Mouse (Mus musculus) kidney, adult 8-10 months (tissue): ENCODE measurements at regions not wholly inside any gene's neighbourhood (a gene's known extent, or its start where the extent isn't known, plus 50 kb on each side); places are given as distances from the start of the nearest gene placed in this dataset.
A peak's percentile ranks its signal among the peaks of the same experiment; 100 is the strongest.

ENCODE experiments used
- DNase-seq, 2 experiments: peaks; one replicate each; pipeline ENCODE4 v3.0.0; 2022

DNA sequence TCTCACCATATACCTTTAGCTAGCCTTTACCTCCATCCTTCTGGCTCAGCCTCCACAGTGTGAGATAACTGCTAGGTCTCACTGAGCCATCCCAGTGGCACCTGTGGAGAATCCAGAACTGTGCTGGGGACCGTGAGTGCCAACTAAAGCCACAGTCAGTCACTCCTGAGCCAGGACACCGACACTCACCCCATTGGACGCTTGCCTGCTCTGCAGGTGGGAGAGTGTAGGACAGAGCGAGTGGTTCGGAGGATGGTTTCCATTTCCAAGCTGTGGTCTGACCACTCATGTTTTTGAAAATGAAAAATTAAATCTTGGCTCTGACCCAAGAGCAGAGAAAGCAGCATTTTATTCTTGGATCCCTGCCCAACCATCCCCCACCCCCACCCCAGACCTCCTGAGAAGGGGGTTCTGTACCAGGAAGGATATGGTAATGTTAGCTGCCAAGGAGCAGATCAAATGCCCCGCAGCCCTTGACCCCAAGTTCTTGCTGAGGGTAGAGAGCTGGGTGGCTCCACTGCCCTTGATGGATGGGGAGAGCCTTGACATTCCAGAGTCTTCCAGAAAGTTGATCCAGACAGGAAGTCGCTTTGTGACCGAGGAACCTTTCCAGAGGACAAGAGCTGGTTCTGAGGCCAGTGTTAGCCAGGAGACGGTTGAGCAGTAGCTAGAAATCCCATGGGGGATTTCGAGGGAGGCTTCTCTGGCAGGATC is 83.3 kb upstream of the Smim23 start:
- peak in 1 of 2 experiments; percentile 22 for DNase-seq

DNA sequence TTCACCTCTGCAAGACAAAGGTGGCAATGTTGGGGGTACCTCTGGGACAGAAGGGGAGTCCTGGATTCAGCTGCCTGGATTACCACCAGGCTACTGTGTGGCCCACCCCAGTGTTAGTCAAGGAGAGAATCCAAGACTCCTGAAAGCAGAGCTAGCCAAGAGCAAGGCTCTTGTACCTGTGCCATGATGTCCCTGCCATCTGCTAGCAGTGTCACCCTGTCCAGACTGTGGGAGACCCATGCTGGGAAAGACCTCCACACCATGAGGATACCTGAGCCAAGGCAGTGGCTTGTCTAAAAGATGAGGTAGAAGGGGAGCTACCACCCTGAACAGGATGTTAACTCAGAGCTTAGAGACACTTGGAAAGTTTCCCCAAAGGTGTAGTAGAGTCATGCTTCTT is 79.6 kb upstream of the Smim23 start:
- no peak for DNase-seq

DNA sequence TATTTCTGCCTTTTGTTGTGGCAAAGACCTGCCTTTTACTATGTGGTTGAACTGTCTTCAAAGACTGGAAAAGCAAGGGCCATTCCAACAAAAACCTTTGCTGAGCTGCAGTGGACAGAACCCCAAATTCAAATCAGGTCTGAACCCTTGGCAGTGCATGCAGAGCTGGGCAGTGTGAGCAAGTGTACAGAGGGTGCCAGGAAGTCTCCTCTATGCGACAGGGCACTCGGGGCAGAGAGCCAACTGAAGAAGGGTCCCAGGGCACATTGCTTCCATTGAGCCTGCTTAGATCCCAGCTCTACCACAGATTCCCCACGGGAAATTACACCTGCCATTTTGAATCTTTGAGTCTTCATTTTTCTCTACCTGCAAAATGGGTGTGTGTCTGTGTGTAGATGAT is 79.0 kb upstream of the Smim23 start:
- DNase-seq = no peak

GRCm38 (mm10) chr11:32902923-32903322 is 78.5 kb upstream of the Smim23 start:
- no peak for DNase-seq

- DNase-seq = no peak
These were observed 76.0 kb upstream of the Smim23 start for GRCm38 (mm10) chr11:32900437-32900836.

DNA sequence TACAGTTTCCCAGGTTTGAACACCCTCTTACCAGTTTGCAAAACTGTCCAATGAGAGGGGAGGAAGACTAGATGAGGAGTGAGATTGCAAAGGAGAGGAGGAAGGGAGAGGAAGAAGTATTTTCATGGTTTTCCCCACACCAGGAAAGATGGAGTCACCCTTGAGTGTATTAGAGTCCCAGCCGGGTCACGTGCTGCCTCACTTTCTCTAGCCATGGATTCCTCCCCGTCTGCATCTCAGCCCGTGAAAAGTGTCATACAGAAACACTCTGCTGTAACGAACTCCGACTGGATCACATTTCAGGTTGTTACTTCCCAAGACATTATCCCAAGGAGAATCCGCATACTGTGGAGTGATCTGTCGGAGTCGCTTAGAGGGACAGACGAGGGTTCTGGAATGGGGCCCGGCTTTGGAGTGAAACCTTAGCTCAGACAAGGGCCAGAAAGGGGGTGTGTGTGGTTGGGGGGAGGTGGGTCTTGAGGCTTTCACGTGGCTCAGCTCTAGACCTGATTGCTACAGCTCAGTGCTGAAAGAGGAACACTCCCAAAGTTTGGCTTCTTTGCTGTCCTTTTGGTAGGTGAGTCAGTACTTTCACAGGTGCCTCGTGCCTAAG is 75.3 kb upstream of the Smim23 start:
- no peak for DNase-seq

DNA sequence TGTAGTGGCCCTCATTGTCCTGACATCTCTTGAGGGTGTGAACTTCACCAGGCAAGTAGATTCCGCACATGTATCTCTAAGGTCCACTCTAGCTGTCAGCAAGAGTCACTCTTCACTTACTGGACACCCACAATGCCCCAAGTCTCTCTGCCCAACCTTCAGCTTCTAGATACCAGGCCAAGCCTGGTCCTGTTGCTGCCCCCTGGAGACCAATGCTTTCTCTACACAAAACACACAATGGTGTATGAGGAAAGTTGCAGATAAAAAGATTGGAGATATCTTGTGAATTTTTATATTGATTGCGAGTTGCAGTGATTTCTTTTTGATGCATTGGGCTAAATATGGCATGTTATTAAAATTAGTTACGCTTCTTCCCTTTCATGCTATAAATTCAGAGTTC is 71.0 kb upstream of the Smim23 start:
- DNase-seq = no peak

DNA sequence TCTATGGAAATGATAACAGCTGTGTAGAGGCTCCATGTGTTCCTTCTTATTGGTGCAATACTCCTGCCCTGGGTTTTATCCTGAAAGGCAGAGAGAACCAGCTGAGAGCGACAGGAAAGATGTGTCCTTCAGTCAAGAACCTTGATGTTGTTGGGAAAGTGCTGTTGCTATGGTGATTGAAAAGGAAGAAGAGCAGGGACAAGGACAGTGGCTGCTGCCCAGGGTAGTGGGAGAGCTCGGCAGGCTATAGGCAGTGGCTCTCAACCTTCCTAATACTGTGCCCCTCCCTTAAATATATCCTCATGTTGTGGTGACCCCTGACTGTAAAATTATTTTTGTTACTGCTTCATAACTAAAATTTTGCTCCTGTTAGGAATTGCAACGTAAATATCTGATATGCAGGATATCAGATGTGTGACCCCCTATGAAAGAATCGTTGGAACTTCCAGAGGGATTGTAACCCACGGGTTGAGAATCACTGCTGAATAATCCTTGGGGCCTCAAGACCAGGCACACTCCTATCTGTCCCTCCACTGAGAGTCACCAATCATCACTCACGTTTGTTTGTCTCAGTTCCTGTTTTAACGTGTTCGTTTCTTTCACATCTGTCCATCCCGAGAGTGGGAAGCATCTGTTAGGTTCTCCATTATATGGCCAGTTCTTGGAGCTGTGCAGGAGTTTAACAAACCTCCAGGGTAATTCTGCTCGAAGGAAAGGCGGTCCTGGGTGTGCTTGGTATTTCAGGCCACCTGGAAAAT is 68.9 kb upstream of the Smim23 start:
- DNase-seq = no peak

- no peak for DNase-seq
These were observed 68.1 kb upstream of the Smim23 start for GRCm38 (mm10) chr11:32892496-32892895.

GRCm38 (mm10) chr11:32889248-32889647 is 64.8 kb upstream of the Smim23 start:
- no peak for DNase-seq

DNA sequence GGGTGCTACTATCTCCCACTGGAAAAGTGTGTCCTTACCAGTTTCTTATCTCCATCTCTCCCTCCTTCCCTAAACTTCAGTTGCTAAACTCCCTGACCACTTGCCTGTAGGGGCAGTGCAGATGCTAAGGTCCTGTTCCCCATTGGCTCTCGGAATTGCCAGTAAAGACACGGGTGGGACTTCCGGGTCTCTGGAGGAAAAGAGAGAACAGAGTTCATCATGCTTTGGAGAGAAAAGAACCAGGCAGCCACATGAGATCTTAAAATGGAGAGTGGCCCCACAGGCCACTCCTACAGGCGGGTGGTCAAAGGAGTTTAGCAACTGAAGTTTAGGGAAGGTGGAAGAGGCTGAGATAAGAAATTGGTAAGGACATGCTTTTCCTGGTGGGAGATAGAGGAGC is 60.3 kb upstream of the Smim23 start:
- DNase-seq = no peak

DNA sequence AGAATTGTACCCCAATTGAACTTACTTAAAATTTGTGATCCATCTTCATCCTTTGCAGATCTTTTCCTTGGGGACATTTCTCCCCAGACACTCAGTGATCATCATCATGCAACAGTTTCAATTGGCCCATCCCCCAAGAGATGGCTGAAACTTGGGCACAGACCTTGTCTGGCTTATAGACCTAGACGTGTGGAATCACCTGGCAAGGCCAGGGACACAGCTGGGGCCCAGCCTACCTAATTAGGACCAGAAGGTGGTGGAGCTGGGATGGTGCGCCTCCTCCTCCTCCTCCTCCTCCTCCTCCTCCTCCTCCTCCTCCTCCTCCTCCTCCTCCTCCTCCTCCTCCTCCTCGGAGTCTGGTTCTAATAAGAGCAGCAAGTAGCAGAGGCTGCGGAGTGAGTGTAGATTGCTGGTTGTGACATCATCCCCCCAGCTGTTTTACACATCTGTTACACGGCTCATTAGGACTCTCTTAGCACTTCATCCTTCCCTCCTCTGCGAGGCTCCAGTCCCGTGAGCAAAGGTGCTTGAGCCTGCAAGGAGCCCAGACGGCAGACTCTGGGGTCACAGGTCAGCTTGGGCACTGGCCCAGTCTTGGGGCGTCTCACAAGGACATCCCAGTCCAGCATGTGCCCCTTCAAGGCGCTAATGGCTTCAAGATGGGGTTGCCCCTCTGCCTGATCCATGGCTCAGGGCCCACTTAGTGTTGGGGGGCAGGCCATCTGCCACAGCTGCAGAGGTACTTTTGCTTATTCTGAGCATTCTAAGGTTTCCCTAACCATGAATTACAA is 58.9 kb upstream of the Smim23 start:
- DNase-seq = no peak

GRCm38 (mm10) chr11:32878967-32879366 is 54.6 kb upstream of the Smim23 start:
- no peak for DNase-seq
